Mouse (Mus musculus) brain, embryonic 14.5 days (tissue): ENCODE measurements at regions not wholly inside any gene's neighbourhood (a gene's known extent, or its start where the extent isn't known, plus 50 kb on each side); places are given as distances from the start of the nearest gene placed in this dataset.
A peak's percentile ranks its signal among the peaks of the same experiment; 100 is the strongest.

Source experiments
- DNase-seq: peaks from one replicate; pipeline ENCODE4 v3.0.0-alpha.2; 2011; ENCODE audit warnings: low read depth
- CTCF ChIP-seq: fragments of 200-500 bp; IDR thresholded peaks from 2 replicates; pipeline ENCODE4 v1.5.1; 2012; ENCODE audit warnings: inconsistent platforms, mild to moderate bottlenecking, moderate library complexity, borderline replicate concordance; ENCODE audit not compliant: insufficient read depth, insufficient read length; ENCODE audit errors: extremely low read depth
- POLR2A ChIP-seq: fragments of 200-500 bp; IDR thresholded peaks from 2 replicates; pipeline ENCODE4 v1.6.1; 2012; ENCODE audit warnings: mild to moderate bottlenecking, inconsistent platforms, borderline replicate concordance; ENCODE audit not compliant: poor library complexity, insufficient read depth, insufficient read length, severe bottlenecking; ENCODE audit errors: extremely low read depth

- no peak for TF ChIP-seq CTCF
- TF ChIP-seq POLR2A: no peak
- no peak for DNase-seq
Observed at GRCm38 (mm10) chr10:67819534-67819933, 92.9 kb downstream of the Zfp365 start.

GRCm38 (mm10) chr10:67813901-67814300 is 98.6 kb downstream of the Zfp365 start:
- TF ChIP-seq CTCF (no peak), POLR2A (no peak)
- DNase-seq: no peak

GRCm38 (mm10) chr10:67805131-67805530 is 107.3 kb downstream of the Zfp365 start:
- DNase-seq: peak; percentile 50
- TF ChIP-seq CTCF (peak; percentile 59; the same call in 1 of the 2 replicates), POLR2A (no peak)

- no peak for DNase-seq
- TF ChIP-seq CTCF (no peak), POLR2A (no peak)
Observed at GRCm38 (mm10) chr10:67804637-67805036, 107.8 kb downstream of the Zfp365 start.

- TF ChIP-seq POLR2A (no peak), CTCF (no peak)
Observed at GRCm38 (mm10) chr10:67802156-67802555, 110.3 kb downstream of the Zfp365 start.

GRCm38 (mm10) chr10:67801619-67802018 is 110.8 kb downstream of the Zfp365 start:
- TF ChIP-seq CTCF (no peak), POLR2A (no peak)
- no peak for DNase-seq

More at GRCm38 (mm10) chr10:67802156-67802555, 110.3 kb downstream of the Zfp365 start:
- DNase-seq: no peak

GRCm38 (mm10) chr10:67798991-67799390 is 113.5 kb downstream of the Zfp365 start:
- TF ChIP-seq CTCF: no peak
- no peak for TF ChIP-seq POLR2A
- DNase-seq: peak; percentile 71

- TF ChIP-seq POLR2A: no peak
- DNase-seq: peak; percentile 6
Observed at GRCm38 (mm10) chr10:67793206-67793605, 119.3 kb downstream of the Zfp365 start.

- DNase-seq: no peak
- TF ChIP-seq POLR2A (no peak), CTCF (no peak)
Observed at GRCm38 (mm10) chr10:67789651-67790050, 122.8 kb downstream of the Zfp365 start.

GRCm38 (mm10) chr10:67788116-67788515 is 124.3 kb downstream of the Zfp365 start:
- TF ChIP-seq POLR2A: no peak
- no peak for TF ChIP-seq CTCF
- no peak for DNase-seq

GRCm38 (mm10) chr10:67785563-67785962 is 126.9 kb downstream of the Zfp365 start:
- TF ChIP-seq CTCF (no peak), POLR2A (no peak)
- DNase-seq: no peak

GRCm38 (mm10) chr10:67778341-67778740 is 134.1 kb downstream of the Zfp365 start:
- TF ChIP-seq POLR2A (no peak), CTCF (no peak)
- DNase-seq: no peak
